Mouse (Mus musculus): ENCODE results near the gene Fam221a.

- TF ChIP-seq CTCF (IDR thresholded peaks at IDR 0.05; ENCODE audit: control insufficient read depth, insufficient read depth, insufficient read length) (no peak), MYOD1 (IDR thresholded peaks at IDR 0.05; ENCODE audit: control insufficient read depth, insufficient read length, low read depth) (no peak), CEBPB (IDR thresholded peaks at IDR 0.05; ENCODE audit: low read depth) (no peak), MAX (IDR thresholded peaks at IDR 0.05) (no peak), MYOG (IDR thresholded peaks at IDR 0.05; ENCODE audit: control insufficient read depth, extremely low read depth, insufficient read length) (no peak), USF1 (IDR thresholded peaks at IDR 0.05; ENCODE audit: low read depth) (no peak), FOSL1 (IDR thresholded peaks at IDR 0.05; ENCODE audit: insufficient read depth, low read length, poor library complexity, severe bottlenecking) (no peak)
Measured at GRCm38 (mm10) chr6:49372705-49373104, 5.2 kb downstream of the Fam221a start.

Measured in C2C12 (cell line).